Mouse (Mus musculus) megakaryocyte progenitor cell, adult 5-6 weeks (primary cell): ENCODE results near the gene Zkscan17. TPM values are rescaled to one million over a fixed set of nuclear protein-coding genes. Genes with fewer than 3 reads are reported as not detected.
A peak's percentile ranks its signal among the peaks of the same experiment; 100 is the strongest.

Source experiments
- ATAC-seq: replicated peaks from 2 replicates; pipeline ENCODE4 v1.8.0; 2016; ENCODE audit warnings: mild to moderate bottlenecking, moderate TSS enrichment, inconsistent platforms; ENCODE audit not compliant: poor library complexity
- total RNA-seq, 2 experiments: library from RNA; stranded (forward) in 1 of 2; stranded (reverse) in 1 of 2; fragments of 157-497, 149-512 nt in 1 of 2; fragments of 200-1000 nt in 1 of 2; gene quantifications; 2 replicates each; pipeline versions ENCODE4 v1.2.3 to v1.2.4; 2015 to 2017

Zkscan17 gene
- total RNA-seq, 2 experiments from 2014 or later = 13.7 to 15.6 TPM

GRCm38 (mm10) chr11:59519741-59520495 is 6.6 kb downstream of the Zkscan17 start:
- no peak for ATAC-seq

GRCm38 (mm10) chr11:59518226-59518625 is 8.3 kb downstream of the Zkscan17 start:
- ATAC-seq = peak; percentile 83

- no peak for ATAC-seq
These were observed 9.1 kb downstream of the Zkscan17 start for GRCm38 (mm10) chr11:59517441-59517840.

GRCm38 (mm10) chr11:59514789-59515188 is 11.8 kb downstream of the Zkscan17 start:
- ATAC-seq = no peak

GRCm38 (mm10) chr11:59514381-59514780 is 12.2 kb downstream of the Zkscan17 start:
- no peak for ATAC-seq

- ATAC-seq = peak; percentile 48
These were observed 13.0 kb downstream of the Zkscan17 start for GRCm38 (mm10) chr11:59513556-59513955.

GRCm38 (mm10) chr11:59512733-59513132 is 13.8 kb downstream of the Zkscan17 start:
- ATAC-seq = no peak

GRCm38 (mm10) chr11:59511558-59511957 is 15.0 kb downstream of the Zkscan17 start:
- no peak for ATAC-seq

GRCm38 (mm10) chr11:59506713-59507074 is 19.9 kb downstream of the Zkscan17 start:
- no peak for ATAC-seq

GRCm38 (mm10) chr11:59505839-59506712 is 20.5 kb downstream of the Zkscan17 start:
- ATAC-seq = peak; percentile 82

- ATAC-seq = peak; percentile 77
These were observed 21.2 kb downstream of the Zkscan17 start for GRCm38 (mm10) chr11:59505351-59505838.

GRCm38 (mm10) chr11:59501978-59502700 is 24.4 kb downstream of the Zkscan17 start:
- ATAC-seq = no peak

GRCm38 (mm10) chr11:59497747-59498146 is 28.8 kb downstream of the Zkscan17 start:
- ATAC-seq = no peak

- no peak for ATAC-seq
These were observed 29.8 kb downstream of the Zkscan17 start for GRCm38 (mm10) chr11:59496672-59497310.

- no peak for ATAC-seq
These were observed 40.3 kb downstream of the Zkscan17 start for GRCm38 (mm10) chr11:59486222-59486621.

GRCm38 (mm10) chr11:59485641-59486040 is 40.9 kb downstream of the Zkscan17 start:
- no peak for ATAC-seq

GRCm38 (mm10) chr11:59483212-59483611 is 43.3 kb downstream of the Zkscan17 start:
- peak; percentile 69 for ATAC-seq

GRCm38 (mm10) chr11:59477240-59477639 is 49.3 kb downstream of the Zkscan17 start:
- ATAC-seq = no peak

GRCm38 (mm10) chr11:59472326-59472677 is 54.2 kb downstream of the Zkscan17 start, which contains the start of gene Zfp867:
Gene Zfp867, minus strand, starts transcription at chr11:59472474.
- peak; percentile 97 for ATAC-seq
